Mouse (Mus musculus): ENCODE results near the gene Mia. TPM values are rescaled to one million over a fixed set of nuclear protein-coding genes. Genes with fewer than 3 reads are reported as not detected.

The Mia gene
- 1.1 and 1.8 TPM in 2 replicates for total RNA-seq (2012; rRNA removed)
- 0.44 and 0.47 TPM in 2 replicates for total RNA-seq (2014; rRNA removed)
- polyA plus RNA-seq (2012; ENCODE audit: insufficient read length, low read depth) = 2.0 and 2.1 TPM in 2 replicates

GRCm38 (mm10) chr7:27180837-27181695 lies at the start of gene Mia, which contains the start of gene Gm21983:
TSS of gene Mia (minus strand) at chr7:27181157.
TSS of gene Gm21983 (minus strand) at chr7:27181086.
- H3K27me3 ChIP-seq (replicated peaks) = no peaks in the 10 kb centered on the region
- TF ChIP-seq KAT2A (IDR thresholded peaks at IDR 0.05; ENCODE audit: insufficient replicate concordance, low read length) (no peak), IRF4 (IDR thresholded peaks at IDR 0.05; ENCODE audit: low read depth, low read length) (no peak), MEF2A (IDR thresholded peaks at IDR 0.05; ENCODE audit: borderline replicate concordance, low read depth, low read length) (no peak), JUN (IDR thresholded peaks at IDR 0.05; ENCODE audit: insufficient read depth, low read depth, low read length) (no peak), RAD21 (IDR thresholded peaks at IDR 0.05; ENCODE audit: low read depth, low read length) (no peak), CHD1 (IDR thresholded peaks at IDR 0.05; ENCODE audit: low read depth, low read length) (no peak), MAZ (IDR thresholded peaks at IDR 0.05; ENCODE audit: low read depth, low read length) (no peak), RCOR1 (conservative IDR thresholded peaks at IDR 0.05; ENCODE audit: low read depth, low read length) (no peak), GABPA (IDR thresholded peaks at IDR 0.05; ENCODE audit: insufficient replicate concordance, low read depth, low read length) (no peak), BHLHE40 (IDR thresholded peaks at IDR 0.05; ENCODE audit: low read depth, low read length) (no peak), USF2 (conservative IDR thresholded peaks at IDR 0.05; ENCODE audit: low read depth, low read length) (no peak), SIN3A (IDR thresholded peaks at IDR 0.05; ENCODE audit: low read length) (no peak), ETS1 (conservative IDR thresholded peaks at IDR 0.05; ENCODE audit: low read depth, low read length) (no peak), TCF12 (IDR thresholded peaks at IDR 0.05; ENCODE audit: low read depth, low read length) (no peak), MYC (IDR thresholded peaks at IDR 0.05; ENCODE audit: low read depth, low read length) (no peak), POLR2AphosphoS2 (IDR thresholded peaks at IDR 0.05; ENCODE audit: low read depth, low read length) (no peak), ZC3H11A (IDR thresholded peaks at IDR 0.05; ENCODE audit: low read depth, low read length) (no peak), HCFC1 (IDR thresholded peaks at IDR 0.05; ENCODE audit: low read depth, low read length) (no peak), ZKSCAN1 (IDR thresholded peaks at IDR 0.05; ENCODE audit: borderline replicate concordance, low read depth, low read length) (no peak)
- H3K4me1 ChIP-seq (ENCODE audit: control insufficient read depth in 1 of 2, insufficient read depth in 2 of 2) = peaks cover 3 to 27% of the 10 kb centered on the region in 2 experiments; a peak in 3 of 4 replicates
- peak within 1 kb of the TSS; percentile 40; the same call in 1 of the 2 replicates for H3K9ac ChIP-seq (ENCODE audit: insufficient read depth, low read depth)
- peaks cover 19 to 44% of the 10 kb centered on the region in 2 experiments for H3K36me3 ChIP-seq (replicated peaks in 1 of 2; ENCODE audit: control insufficient read depth in 1 of 2, insufficient read depth in 1 of 2, low read length in 1 of 2)
- peak within 1 kb of the TSS in 2 of 3 experiments; percentile 25 to 26 for H3K4me3 ChIP-seq (replicated peaks in 1 of 3; ENCODE audit: low read depth in 2 of 3, low read length in 2 of 3, poor library complexity in 1 of 3)
- dilution Hi-C loops (cut with MboI; ENCODE audit: extremely low pct_ligation_motif_present, extremely low pct_unique_long_range_greater_than_20kb, low sequenced_read_pairs) = no loop called here
- in situ Hi-C loops (cut with MboI; ENCODE audit: low pct_ligation_motif_present, low pct_unique_long_range_greater_than_20kb, low sequenced_read_pairs) = no loop called here
- peak within 1 kb of the TSS; percentile 68 for H3K4me2 ChIP-seq (ENCODE audit: insufficient read depth, low read depth, poor library complexity, severe bottlenecking)
- peaks cover 2% of the 10 kb centered on the region for H3K9me3 ChIP-seq (replicated peaks; ENCODE audit: low read length)
- H3K27ac ChIP-seq (ENCODE audit: insufficient read depth, low read depth) = peak within 1 kb of the TSS; percentile 87
- H3K79me2 ChIP-seq (replicated peaks; ENCODE audit: control insufficient read depth, extremely low read depth, insufficient read depth, poor library complexity, severe bottlenecking) = peaks cover 7% of the 10 kb centered on the region
- DNase-seq (ENCODE audit: extremely low read depth) = no peak
